Mouse (Mus musculus) erythroblast, embryonic 14.5 days (primary cell): ENCODE data around the gene Mgat4c.

ENCODE experiments used
- GATA1 ChIP-seq: IDR thresholded peaks from 2 replicates; pipeline ENCODE4 v1.6.1; 2012; ENCODE audit warnings: low read length, inconsistent platforms, mixed read lengths
- TAL1 ChIP-seq: IDR thresholded peaks from 3 replicates; pipeline ENCODE4 v1.6.1; 2012; ENCODE audit warnings: low read length, inconsistent platforms, mixed read lengths

- TF ChIP-seq GATA1 (no peak), TAL1 (no peak)
Observed at GRCm38 (mm10) chr10:101917328-101917814, 236.1 kb downstream of the Mgat4c start.
